Mouse (Mus musculus) stomach, postnatal 0 days (tissue): ENCODE data around the gene Fxyd3.
A peak's percentile ranks its signal among the peaks of the same experiment; 100 is the strongest.

Source experiments
- CTCF ChIP-seq: IDR thresholded peaks from 2 replicates; pipeline ENCODE4 v1.5.1; 2016; ENCODE audit warnings: antibody characterized with exemption, low read depth, mild to moderate bottlenecking, moderate library complexity
- EP300 ChIP-seq: optimal IDR thresholded peaks from 2 replicates; pipeline ENCODE3; 2016; ENCODE audit warnings: antibody characterized with exemption

DNA sequence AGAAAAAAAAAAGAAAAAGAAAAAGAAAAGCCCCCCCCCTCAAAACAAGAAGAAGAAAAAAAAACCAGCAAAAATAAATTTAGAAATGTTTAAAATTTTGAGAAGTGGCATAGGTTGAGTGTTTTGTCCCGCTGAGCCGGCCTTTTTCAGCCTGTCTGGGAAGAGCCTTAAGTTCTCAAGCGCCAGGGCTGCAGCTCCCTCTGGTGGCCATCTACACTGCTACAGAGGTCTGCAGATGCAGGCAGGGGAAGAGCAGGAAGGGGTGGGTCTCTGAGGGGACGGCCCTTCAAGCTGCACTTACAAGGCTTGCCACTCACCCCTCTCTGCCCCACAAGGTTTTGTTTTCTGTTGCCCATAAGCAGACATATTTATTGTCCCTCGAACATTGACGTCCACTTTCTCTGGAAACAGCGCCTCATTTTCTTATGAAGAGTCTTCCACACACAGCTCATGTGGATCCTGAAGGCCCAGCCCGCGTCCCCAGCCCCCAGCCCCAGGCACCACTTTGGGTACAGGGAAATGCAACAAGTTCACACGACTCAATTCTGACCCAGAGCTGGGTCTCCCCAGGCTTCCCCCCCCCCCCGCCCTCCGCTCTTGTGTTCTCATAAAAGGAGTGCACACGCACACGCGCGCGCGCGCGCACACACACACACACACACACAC lies 21.2 kb upstream of the Fxyd3 start:
- peak; percentile 98 for TF ChIP-seq CTCF
- TF ChIP-seq EP300, result no peak
